Mouse (Mus musculus) limb, embryonic 11.5 days (tissue): ENCODE measurements around the gene Car2. TPM values are rescaled to one million over a fixed set of nuclear protein-coding genes. Genes with fewer than 3 reads are reported as not detected.

ENCODE experiments used
- ATAC-seq: fragments of 200-750 bp; cut with Nextera tagmentation; 2 replicates; pipeline ENCODE4 v1.8.0; 2017; ENCODE audit warnings: low read depth; ENCODE audit not compliant: insufficient number of reproducible peaks, low FRiP score, low TSS enrichment
- DNase-seq: peaks from one replicate; pipeline ENCODE4 v3.0.0-alpha.2; 2015; ENCODE audit warnings: low spot score
- H3K27ac ChIP-seq: fragments of 300-500 bp; sonication (generic); replicated peaks from 2 replicates; pipeline ENCODE4 v1.5.1; 2014; ENCODE audit warnings: low read depth, mild to moderate bottlenecking, low read length
- H3K27me3 ChIP-seq: fragments of 300-500 bp; sonication (generic); 2 replicates; pipeline ENCODE4 v1.6.1; 2014; ENCODE audit warnings: mild to moderate bottlenecking, low read length, mixed read lengths; ENCODE audit not compliant: control insufficient read depth, insufficient read depth
- H3K36me3 ChIP-seq: fragments of 300-500 bp; sonication (generic); 2 replicates; pipeline ENCODE4 v1.6.1; 2014; ENCODE audit warnings: mild to moderate bottlenecking, low read length, moderate library complexity, mixed read lengths; ENCODE audit not compliant: control insufficient read depth, insufficient read depth
- H3K4me1 ChIP-seq: fragments of 300-500 bp; sonication (generic); 2 replicates; pipeline ENCODE4 v1.6.1; 2014; ENCODE audit warnings: low read length, mixed read lengths; ENCODE audit not compliant: control insufficient read depth, insufficient read depth
- H3K4me2 ChIP-seq: fragments of 300-500 bp; sonication (generic); 2 replicates; pipeline ENCODE4 v1.6.1; 2014; ENCODE audit warnings: low read depth, mild to moderate bottlenecking, moderate library complexity; ENCODE audit not compliant: severe bottlenecking
- H3K4me3 ChIP-seq: fragments of 300-500 bp; sonication (generic); 2 replicates; pipeline ENCODE4 v1.5.1; 2014; ENCODE audit warnings: low read depth, low read length
- H3K9ac ChIP-seq: fragments of 300-500 bp; sonication (generic); 2 replicates; pipeline ENCODE4 v1.6.1; 2014; ENCODE audit warnings: mild to moderate bottlenecking, low read length
- H3K9me3 ChIP-seq: fragments of 300-500 bp; sonication (generic); 2 replicates; pipeline ENCODE4 v1.6.1; 2016; ENCODE audit warnings: low read length; ENCODE audit not compliant: control insufficient read depth
- WGBS: fragments of 180-500 bp; shearing (Covaris S2); extraction: QIAGEN DNeasy Blood & Tissue Kit; methylation state at CpG from one replicate; pipeline ENCODE4 v1.1.7; 2014; 5-methylcytosine and 5-hydroxymethylcytosine counted together
- polyA plus RNA-seq: library from polyadenylated mRNA; unstranded; fragments of >200 nt; fragmentation: Nextera tagmentation; extraction: Ambion mirVana; gene quantifications from 2 replicates; pipeline ENCODE4 v1.2.1, GENCODE M21; 2014

The Car2 gene
- polyA plus RNA-seq, 1 experiment from 2014 or later, result 67.7 TPM

DNA sequence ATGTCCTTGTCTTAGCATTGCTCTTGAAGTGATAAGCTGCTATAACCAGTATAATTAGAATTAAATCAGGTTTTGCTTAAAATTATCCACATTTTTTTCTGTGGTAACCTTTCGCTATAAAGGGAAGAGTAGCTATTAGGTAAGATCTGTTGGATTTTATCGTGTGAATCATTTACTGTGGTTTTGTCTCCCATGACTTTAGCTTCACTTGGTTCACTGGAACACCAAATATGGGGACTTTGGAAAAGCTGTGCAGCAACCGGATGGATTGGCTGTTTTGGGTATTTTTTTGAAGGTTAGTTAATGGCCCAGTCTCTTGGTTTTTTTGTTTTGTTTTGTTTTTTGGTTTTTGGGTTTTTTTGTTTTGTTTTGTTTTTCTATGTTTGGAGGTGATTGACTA is 9.3 kb downstream of the Car2 start:
- ATAC-seq (no peak), DNase-seq (no peak)
- Histone ChIP-seq H3K27me3 (no peaks in the 10 kb centered on the region), H3K36me3 (no peaks in the 10 kb centered on the region), H3K4me3 (no peak overlapping the region), H3K9me3 (no peaks in the 10 kb centered on the region), H3K4me1 (no peaks in the 10 kb centered on the region), H3K9ac (no peak overlapping the region), H3K27ac (no peak overlapping the region), H3K4me2 (no peak overlapping the region)
- WGBS, result 92% methylated on average over 3 of the region's 3 CpGs

GRCm38 (mm10) chr3:14897770-14898169 is 11.7 kb downstream of the Car2 start:
- DNase-seq (no peak), ATAC-seq (no peak)
- Histone ChIP-seq H3K4me1 (no peaks in the 10 kb centered on the region), H3K4me2 (no peak overlapping the region), H3K27me3 (no peaks in the 10 kb centered on the region), H3K27ac (no peak overlapping the region), H3K4me3 (no peak overlapping the region), H3K36me3 (no peaks in the 10 kb centered on the region), H3K9ac (no peak overlapping the region), H3K9me3 (no peaks in the 10 kb centered on the region)
- WGBS, result 78% methylated on average over 6 of the region's 6 CpGs

GRCm38 (mm10) chr3:14903380-14903779 is 17.3 kb downstream of the Car2 start:
- ATAC-seq, result no peak
- DNase-seq, result no peak
- WGBS, result 88% methylated on average over 3 of the region's 3 CpGs
- H3K9me3 ChIP-seq, result no peaks in the 10 kb centered on the region
- H3K36me3 ChIP-seq, result no peaks in the 10 kb centered on the region
- H3K4me1 ChIP-seq, result no peaks in the 10 kb centered on the region
- no peak overlapping the region for H3K9ac ChIP-seq
- H3K27me3 ChIP-seq, result no peaks in the 10 kb centered on the region
- H3K27ac ChIP-seq, result no peak overlapping the region
- no peak overlapping the region for H3K4me3 ChIP-seq
- H3K4me2 ChIP-seq, result no peak overlapping the region

GRCm38 (mm10) chr3:14904165-14904564 is 18.1 kb downstream of the Car2 start:
- no peaks in the 10 kb centered on the region for H3K27me3 ChIP-seq
- no peak overlapping the region for H3K4me2 ChIP-seq
- no peaks in the 10 kb centered on the region for H3K36me3 ChIP-seq
- no peak for DNase-seq
- H3K27ac ChIP-seq, result no peak overlapping the region
- no peaks in the 10 kb centered on the region for H3K4me1 ChIP-seq
- H3K9ac ChIP-seq, result no peak overlapping the region
- ATAC-seq, result no peak
- H3K4me3 ChIP-seq, result no peak overlapping the region
- WGBS, result 85% methylated on average over 3 of the region's 3 CpGs
- H3K9me3 ChIP-seq, result no peaks in the 10 kb centered on the region

GRCm38 (mm10) chr3:14907271-14907670 is 21.2 kb downstream of the Car2 start:
- DNase-seq (no peak), ATAC-seq (no peak)
- no peaks in the 10 kb centered on the region for H3K9me3 ChIP-seq
- H3K4me3 ChIP-seq, result no peak overlapping the region
- 17% methylated on average over 1 of the region's 1 CpGs for WGBS
- no peak overlapping the region for H3K4me2 ChIP-seq
- no peak overlapping the region for H3K9ac ChIP-seq
- H3K27me3 ChIP-seq, result no peaks in the 10 kb centered on the region
- no peak overlapping the region for H3K27ac ChIP-seq
- H3K4me1 ChIP-seq, result no peaks in the 10 kb centered on the region
- no peaks in the 10 kb centered on the region for H3K36me3 ChIP-seq

DNA sequence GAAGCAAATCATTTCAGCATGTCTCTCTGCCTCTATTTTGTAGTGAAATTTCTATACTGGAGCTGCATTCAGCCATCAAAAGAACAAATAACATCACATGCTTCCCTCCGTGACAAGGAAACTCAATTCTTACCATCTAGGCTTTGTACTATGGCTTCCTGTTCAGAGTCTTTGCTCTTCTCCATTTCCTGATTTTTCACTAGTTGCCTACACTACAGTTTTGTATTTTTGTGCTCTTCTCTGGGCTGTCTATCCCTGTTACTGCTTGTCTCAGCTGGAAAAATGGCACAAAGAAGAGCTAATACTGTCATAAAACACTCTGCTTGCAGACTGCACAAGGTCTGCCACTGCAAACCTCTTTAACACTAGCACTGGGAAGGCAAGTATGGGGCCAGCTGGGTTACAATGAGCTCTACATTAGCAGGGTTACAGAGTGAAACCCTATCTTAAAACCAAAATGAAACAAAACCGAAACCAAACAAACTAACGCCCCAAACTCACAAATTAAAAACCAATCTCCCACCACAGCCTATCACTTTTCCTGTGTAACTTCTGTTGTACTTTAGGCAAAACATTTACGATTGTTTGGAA is 26.0 kb downstream of the Car2 start:
- Histone ChIP-seq H3K36me3 (no peaks in the 10 kb centered on the region), H3K27me3 (no peaks in the 10 kb centered on the region), H3K9me3 (no peaks in the 10 kb centered on the region), H3K27ac (no peak overlapping the region), H3K9ac (no peak overlapping the region), H3K4me2 (no peak overlapping the region), H3K4me1 (no peaks in the 10 kb centered on the region), H3K4me3 (no peak overlapping the region)
- 86% methylated on average over 4 of the region's 4 CpGs for WGBS
- DNase-seq, result no peak
- ATAC-seq, result no peak

DNA sequence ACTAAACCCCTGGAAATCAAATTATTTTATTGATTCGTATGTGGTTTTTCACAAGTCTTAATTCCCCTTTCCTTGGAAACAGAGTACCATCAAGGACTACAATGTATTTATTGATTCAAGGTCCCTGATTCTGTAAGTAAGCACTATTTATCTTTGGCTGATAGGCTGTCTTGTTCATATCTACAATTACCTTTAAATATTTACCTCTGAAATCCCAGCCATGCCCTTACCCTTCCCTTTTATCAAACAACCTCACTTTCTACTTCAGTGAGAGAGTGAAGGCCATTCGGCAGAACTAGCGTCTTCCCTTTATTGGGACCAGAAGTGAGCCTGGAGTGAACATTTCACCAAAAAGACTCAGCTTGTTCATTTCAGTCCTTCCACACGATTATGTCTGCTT is 27.7 kb downstream of the Car2 start:
- no peak for DNase-seq
- no peak overlapping the region for H3K9ac ChIP-seq
- no peaks in the 10 kb centered on the region for H3K9me3 ChIP-seq
- no peaks in the 10 kb centered on the region for H3K4me1 ChIP-seq
- no peak overlapping the region for H3K4me3 ChIP-seq
- no peaks in the 10 kb centered on the region for H3K27me3 ChIP-seq
- no peak overlapping the region for H3K4me2 ChIP-seq
- H3K27ac ChIP-seq, result no peak overlapping the region
- 92% methylated on average over 4 of the region's 4 CpGs for WGBS
- no peaks in the 10 kb centered on the region for H3K36me3 ChIP-seq
- ATAC-seq, result no peak

- WGBS, result 92% methylated on average over 2 of the region's 2 CpGs
- Histone ChIP-seq H3K9ac (no peak overlapping the region), H3K4me2 (no peak overlapping the region), H3K36me3 (no peaks in the 10 kb centered on the region), H3K27me3 (no peaks in the 10 kb centered on the region), H3K4me3 (no peak overlapping the region), H3K4me1 (no peaks in the 10 kb centered on the region), H3K9me3 (no peaks in the 10 kb centered on the region), H3K27ac (no peak overlapping the region)
- no peak for ATAC-seq
- no peak for DNase-seq
Observed at GRCm38 (mm10) chr3:14915355-14915754, 29.3 kb downstream of the Car2 start.

GRCm38 (mm10) chr3:14917261-14917660 is 31.2 kb downstream of the Car2 start:
- H3K27me3 ChIP-seq, result no peaks in the 10 kb centered on the region
- whole genome bisulfite sequencing, result 87% methylated on average over 2 of the region's 2 CpGs
- no peaks in the 10 kb centered on the region for H3K4me1 ChIP-seq
- no peak overlapping the region for H3K4me2 ChIP-seq
- no peak for ATAC-seq
- no peak for DNase-seq
- no peaks in the 10 kb centered on the region for H3K36me3 ChIP-seq
- H3K9ac ChIP-seq, result no peak overlapping the region
- H3K27ac ChIP-seq, result no peak overlapping the region
- H3K4me3 ChIP-seq, result no peak overlapping the region
- no peaks in the 10 kb centered on the region for H3K9me3 ChIP-seq
